In genomic region chr12:84449887-84450286, GRCm38 (mm10) we compare ENCODE assay signal across 9 mouse cellular contexts. TPM values are rescaled to one million over a fixed set of nuclear protein-coding genes. Genes with fewer than 3 reads are reported as not detected.
DNase-seq lines count a peak whose midpoint lies in the region; ATAC-seq and TF ChIP-seq lines count a peak whose summit lies in the region.
"Had no signal": no experiment of that assay in that cellular context is flagged by ENCODE, and none has a peak within 500 bp of the region (broad histone marks: within the 10 kb centered on the region; RNA-seq: fewer than 3 reads in every experiment).

No protein-coding gene starts in this region.

- peak overlapping the region; percentile 54; the same call in 1 of the 2 replicates for H3K9ac ChIP-seq in forebrain, embryonic 11.5 days (ENCODE audit: low read length)
- H3K9ac ChIP-seq in kidney, embryonic 14.5 days (ENCODE audit: low read depth, low read length) = no peak overlapping the region; the same call in 1 of the 2 replicates
- no peak overlapping the region for H3K9ac ChIP-seq in midbrain, embryonic 16.5 days (ENCODE audit: low read depth, low read length)

- 49% methylated on average over 10 of the region's 10 CpGs for WGBS in forebrain, embryonic 11.5 days
- WGBS in kidney, embryonic 14.5 days = 50% methylated on average over 10 of the region's 10 CpGs
- 46% methylated on average over 10 of the region's 10 CpGs for WGBS in midbrain, embryonic 16.5 days

- no peaks in the 10 kb centered on the region for H3K9me3 ChIP-seq in forebrain, embryonic 11.5 days (ENCODE audit: control insufficient read depth, low read length)
- no peaks in the 10 kb centered on the region for H3K9me3 ChIP-seq in kidney, embryonic 14.5 days (ENCODE audit: control insufficient read depth, low read length)
- no peaks in the 10 kb centered on the region for H3K9me3 ChIP-seq in midbrain, embryonic 16.5 days (replicated peaks; ENCODE audit: control insufficient read depth, low read length, poor library complexity, severe bottlenecking)

- peak overlapping the region; percentile 77; the same call in 1 of the 2 replicates for H3K4me2 ChIP-seq in forebrain, embryonic 11.5 days (ENCODE audit: low read depth, low read length, severe bottlenecking)
- peak overlapping the region; percentile 70 for H3K4me2 ChIP-seq in kidney, embryonic 14.5 days (replicated peaks; ENCODE audit: low read depth, low read length)
- peak overlapping the region; percentile 66 for H3K4me2 ChIP-seq in midbrain, embryonic 16.5 days (ENCODE audit: low read length)

- no peak for DNase-seq in left cerebral cortex, adult 2 months (ENCODE audit: extremely low spot score in 1 of 2, low spot score in 2 of 2)
- no peak for DNase-seq in left cerebral cortex, postnatal 4 days
- DNase-seq in forebrain, embryonic 11.5 days (ENCODE audit: low spot score) = no peak
- no peak for DNase-seq in urinary bladder, postnatal 25 days (ENCODE audit: low spot score)
- no peak for DNase-seq in gastrocnemius, postnatal 36 days

- intact Hi-C loops in left cerebral cortex, adult 2 months (cut with DNase I) = no loop called here
- intact Hi-C loops in left cerebral cortex, postnatal 4 days (cut with DNase I) = no loop called here
- intact Hi-C loops in gastrocnemius, postnatal 36 days (cut with DNase I) = loop anchor here (5.0 kb wide), 1 partner anchor 33 kb away; the partner anchor contains the start of gene Rnf113a2

- H3K4me1 ChIP-seq in forebrain, embryonic 11.5 days (replicated peaks; ENCODE audit: control insufficient read depth, insufficient read depth, low read length) = peaks cover 4% of the 10 kb centered on the region; the same call in 1 of the 2 replicates
- H3K4me1 ChIP-seq in kidney, embryonic 14.5 days (ENCODE audit: control insufficient read depth, insufficient read depth, low read length) = 0 out of 2 replicates have a peak, but pooled peaks cover 3% of the 10 kb centered on the region
- peaks cover 19% of the 10 kb centered on the region for H3K4me1 ChIP-seq in midbrain, embryonic 16.5 days (ENCODE audit: control insufficient read depth, insufficient read depth, low read length)

- no peaks in the 10 kb centered on the region for H3K36me3 ChIP-seq in forebrain, embryonic 11.5 days (ENCODE audit: control insufficient read depth, insufficient read depth, low read length)
- H3K36me3 ChIP-seq in kidney, embryonic 14.5 days (ENCODE audit: control insufficient read depth, insufficient read depth, low read length) = no peaks in the 10 kb centered on the region
- H3K36me3 ChIP-seq in midbrain, embryonic 16.5 days (ENCODE audit: control insufficient read depth, insufficient read depth, low read length) = no peaks in the 10 kb centered on the region

- no peak for ATAC-seq in forebrain, embryonic 11.5 days (replicated peaks; ENCODE audit: low FRiP score)
- ATAC-seq in kidney, embryonic 14.5 days (ENCODE audit: low FRiP score, low TSS enrichment) = no peak
- no peak for ATAC-seq in midbrain, embryonic 16.5 days
- no peak for ATAC-seq in inflammation-experienced regulatory T-cells, adult 6 months

- TF ChIP-seq CTCF in left cerebral cortex, adult 2 months (IDR thresholded peaks at IDR 0.05) = no peak

- H3K27ac ChIP-seq in left cerebral cortex, adult 2 months = peak overlapping the region; percentile 91
- H3K27ac ChIP-seq in forebrain, embryonic 11.5 days (ENCODE audit: low read depth, low read length) = no peak overlapping the region
- H3K27ac ChIP-seq in kidney, embryonic 14.5 days (ENCODE audit: low read depth, low read length) = no peak overlapping the region
- no peak overlapping the region; the same call in 1 of the 2 replicates for H3K27ac ChIP-seq in midbrain, embryonic 16.5 days (ENCODE audit: low read length)

- peak overlapping the region; percentile 91 for H3K4me3 ChIP-seq in left cerebral cortex, adult 2 months
- H3K4me3 ChIP-seq in forebrain, embryonic 11.5 days (ENCODE audit: low read depth, low read length) = no peak overlapping the region; the same call in 1 of the 2 replicates
- peak overlapping the region; percentile 65; the same call in 1 of the 2 replicates for H3K4me3 ChIP-seq in kidney, embryonic 14.5 days (ENCODE audit: low read length)
- H3K4me3 ChIP-seq in midbrain, embryonic 16.5 days (ENCODE audit: low read depth, low read length) = peak overlapping the region; percentile 56; the same call in 1 of the 2 replicates

- H3K27me3 ChIP-seq in forebrain, embryonic 11.5 days (ENCODE audit: control insufficient read depth, insufficient read depth, low read length) = no peaks in the 10 kb centered on the region; the same call in 1 of the 2 replicates
- H3K27me3 ChIP-seq in kidney, embryonic 14.5 days (ENCODE audit: control insufficient read depth, insufficient read depth, low read length) = no peaks in the 10 kb centered on the region
- no peaks in the 10 kb centered on the region; the same call in 1 of the 2 replicates for H3K27me3 ChIP-seq in midbrain, embryonic 16.5 days (ENCODE audit: control insufficient read depth, insufficient read depth, low read depth, low read length)
- H3K27me3 ChIP-seq: Patski had no signal

RNA-seq across cellular contexts. Expression of gene Aldh6a1, which starts 0.9 kb away (rescaled TPM):
- total RNA-seq in left cerebral cortex, adult 2 months (2021) = 10 to 100 TPM; 42.0 to 42.8 TPM
- 10 to 100 TPM; 25.9 to 26.2 TPM for total RNA-seq in left cerebral cortex, postnatal 4 days (2021)
- 20.8 and 21.0 TPM in 2 replicates for polyA plus RNA-seq in forebrain, embryonic 11.5 days (2014; fragmentation: Nextera tagmentation; extraction: Ambion mirVana)
- polyA plus RNA-seq in kidney, embryonic 14.5 days (2014; fragmentation: Nextera tagmentation; extraction: Ambion mirVana) = 25.0 and 50.2 TPM in 2 replicates
- 33.6 and 34.2 TPM in 2 replicates for polyA plus RNA-seq in midbrain, embryonic 16.5 days (2015; fragmentation: Nextera tagmentation; extraction: Ambion mirVana)
- 10 to 100 TPM; 70.2 to 91.6 TPM for total RNA-seq in gastrocnemius, postnatal 36 days (2021)
- polyA plus RNA-seq in inflammation-experienced regulatory T-cells, adult 6 months (2017; shearing (Covaris generic)) = 10 to 100 TPM in 2 of 3 experiments, 1 to 10 TPM in 1; 3.9 to 17.8 (median 16.4) TPM

RNA-seq across cellular contexts. Expression of gene Lin52, which starts 1.3 kb away (rescaled TPM):
- total RNA-seq in left cerebral cortex, adult 2 months (2021) = 10 to 100 TPM; 22.8 to 23.8 TPM
- 10 to 100 TPM; 12.7 to 15.0 TPM for total RNA-seq in left cerebral cortex, postnatal 4 days (2021)
- polyA plus RNA-seq in forebrain, embryonic 11.5 days (2014; fragmentation: Nextera tagmentation; extraction: Ambion mirVana) = 36.5 and 38.6 TPM in 2 replicates
- 21.0 and 23.2 TPM in 2 replicates for polyA plus RNA-seq in kidney, embryonic 14.5 days (2014; fragmentation: Nextera tagmentation; extraction: Ambion mirVana)
- polyA plus RNA-seq in midbrain, embryonic 16.5 days (2015; fragmentation: Nextera tagmentation; extraction: Ambion mirVana) = 36.1 and 37.7 TPM in 2 replicates
- total RNA-seq in gastrocnemius, postnatal 36 days (2021) = 10 to 100 TPM in 1 of 2 experiments, 1 to 10 TPM in 1; 6.2 to 10.2 TPM
- 10 to 100 TPM; 25.6 to 29.4 (median 25.6) TPM for polyA plus RNA-seq in inflammation-experienced regulatory T-cells, adult 6 months (2017; shearing (Covaris generic))

RNA-seq across cellular contexts. Expression of gene Rnf113a2, which starts 32.9 kb away (rescaled TPM):
- 10 to 100 TPM; 11.3 to 11.8 TPM for total RNA-seq in left cerebral cortex, adult 2 months (2021)
- total RNA-seq in left cerebral cortex, postnatal 4 days (2021) = 10 to 100 TPM; 11.3 TPM
- polyA plus RNA-seq in forebrain, embryonic 11.5 days (2014; fragmentation: Nextera tagmentation; extraction: Ambion mirVana) = 23.9 and 29.2 TPM in 2 replicates
- polyA plus RNA-seq in kidney, embryonic 14.5 days (2014; fragmentation: Nextera tagmentation; extraction: Ambion mirVana) = 22.1 and 27.2 TPM in 2 replicates
- 22.3 and 22.4 TPM in 2 replicates for polyA plus RNA-seq in midbrain, embryonic 16.5 days (2015; fragmentation: Nextera tagmentation; extraction: Ambion mirVana)
- 1 to 10 TPM; 5.8 to 6.7 TPM for total RNA-seq in gastrocnemius, postnatal 36 days (2021)
- 10 to 100 TPM; 31.0 to 35.6 (median 31.9) TPM for polyA plus RNA-seq in inflammation-experienced regulatory T-cells, adult 6 months (2017; shearing (Covaris generic))

RNA-seq across cellular contexts. Expression of gene Bbof1, which starts 41.0 kb away (rescaled TPM):
- total RNA-seq in left cerebral cortex, adult 2 months (2021) = 10 to 100 TPM; 10.1 TPM
- 1 to 10 TPM; 6.1 to 8.7 TPM for total RNA-seq in left cerebral cortex, postnatal 4 days (2021)
- polyA plus RNA-seq in forebrain, embryonic 11.5 days (2014; fragmentation: Nextera tagmentation; extraction: Ambion mirVana) = 1.5 and 2.1 TPM in 2 replicates
- polyA plus RNA-seq in kidney, embryonic 14.5 days (2014; fragmentation: Nextera tagmentation; extraction: Ambion mirVana) = 1.1 and 1.9 TPM in 2 replicates
- polyA plus RNA-seq in midbrain, embryonic 16.5 days (2015; fragmentation: Nextera tagmentation; extraction: Ambion mirVana) = 4.6 and 4.7 TPM in 2 replicates
- total RNA-seq in gastrocnemius, postnatal 36 days (2021) = 1 to 10 TPM; 1.4 to 1.7 TPM
- polyA plus RNA-seq in inflammation-experienced regulatory T-cells, adult 6 months (2017; shearing (Covaris generic)) = under 1 TPM; 0.30 to 0.69 (median 0.60) TPM

RNA-seq across cellular contexts. Expression of gene Entpd5, which starts 41.1 kb away (rescaled TPM):
- total RNA-seq in left cerebral cortex, adult 2 months (2021) = 10 to 100 TPM; 21.8 to 23.9 TPM
- 10 to 100 TPM; 15.8 to 17.0 TPM for total RNA-seq in left cerebral cortex, postnatal 4 days (2021)
- polyA plus RNA-seq in forebrain, embryonic 11.5 days (2014; fragmentation: Nextera tagmentation; extraction: Ambion mirVana) = 11.9 and 12.3 TPM in 2 replicates
- 8.3 and 19.6 TPM in 2 replicates for polyA plus RNA-seq in kidney, embryonic 14.5 days (2014; fragmentation: Nextera tagmentation; extraction: Ambion mirVana)
- 13.8 and 15.2 TPM in 2 replicates for polyA plus RNA-seq in midbrain, embryonic 16.5 days (2015; fragmentation: Nextera tagmentation; extraction: Ambion mirVana)
- 10 to 100 TPM; 10.8 to 13.5 TPM for total RNA-seq in gastrocnemius, postnatal 36 days (2021)
- polyA plus RNA-seq in inflammation-experienced regulatory T-cells, adult 6 months (2017; shearing (Covaris generic)) = 10 to 100 TPM; 22.4 to 28.4 (median 24.5) TPM
